Mouse (Mus musculus) liver, embryonic 13.5 days (tissue): ENCODE data around the gene Sept1. TPM values are rescaled to one million over a fixed set of nuclear protein-coding genes. Genes with fewer than 3 reads are reported as not detected.
"Not testable (repeated sequence)": the region's sequence is repeated elsewhere in the genome, so short reads cannot be mapped to it uniquely, and the experiment has no call there.

Experiments used
- ATAC-seq: fragments of 200-750 bp; cut with Nextera tagmentation; 2 replicates; pipeline ENCODE4 v1.8.0; 2017; ENCODE audit warnings: low read depth, mild to moderate bottlenecking, moderate number of reproducible peaks, moderate library complexity
- DNase-seq: peaks from one replicate; pipeline ENCODE4 v3.0.0; 2022
- H3K27ac ChIP-seq: fragments of 300-500 bp; sonication (generic); 2 replicates; pipeline ENCODE4 v1.5.1; 2015; ENCODE audit warnings: moderate library complexity, mild to moderate bottlenecking, inconsistent platforms
- H3K27me3 ChIP-seq: fragments of 300-500 bp; sonication (generic); 2 replicates; pipeline ENCODE4 v1.6.1; 2015; ENCODE audit warnings: mild to moderate bottlenecking, inconsistent platforms
- H3K36me3 ChIP-seq: fragments of 300-500 bp; sonication (generic); 2 replicates; pipeline ENCODE4 v1.6.1; 2015; ENCODE audit warnings: mild to moderate bottlenecking, inconsistent platforms
- H3K4me1 ChIP-seq: fragments of 300-500 bp; sonication (generic); replicated peaks from 2 replicates; pipeline ENCODE4 v1.6.1; 2015; ENCODE audit warnings: inconsistent platforms
- H3K4me2 ChIP-seq: fragments of 300-500 bp; sonication (generic); 2 replicates; pipeline ENCODE4 v1.6.1; 2015; ENCODE audit warnings: inconsistent platforms, mild to moderate bottlenecking, moderate library complexity
- H3K4me3 ChIP-seq: fragments of 300-500 bp; sonication (generic); replicated peaks from 2 replicates; pipeline ENCODE4 v1.5.1; 2015; ENCODE audit warnings: mild to moderate bottlenecking, inconsistent platforms
- H3K9ac ChIP-seq: fragments of 300-500 bp; sonication (generic); 2 replicates; pipeline ENCODE4 v1.6.1; 2015; ENCODE audit warnings: mild to moderate bottlenecking, inconsistent platforms
- H3K9me3 ChIP-seq: fragments of 300-500 bp; sonication (generic); replicated peaks from 2 replicates; pipeline ENCODE4 v1.6.1; 2016; ENCODE audit warnings: inconsistent platforms
- WGBS: fragments of 180-500 bp; shearing (Covaris S2); methylation state at CpG from one replicate; pipeline ENCODE4 v1.1.7; 2015; ENCODE audit not compliant: insufficient replicate concordance; 5-methylcytosine and 5-hydroxymethylcytosine counted together
- polyA plus RNA-seq: library from polyadenylated mRNA; unstranded; fragments of >200 nt; fragmentation: Nextera tagmentation; extraction: Ambion mirVana; gene quantifications from 2 replicates; pipeline ENCODE4 v1.2.1, GENCODE M21; 2015

The Sept1 gene
- polyA plus RNA-seq, 1 experiment from 2014 or later = 9.8 TPM

DNA sequence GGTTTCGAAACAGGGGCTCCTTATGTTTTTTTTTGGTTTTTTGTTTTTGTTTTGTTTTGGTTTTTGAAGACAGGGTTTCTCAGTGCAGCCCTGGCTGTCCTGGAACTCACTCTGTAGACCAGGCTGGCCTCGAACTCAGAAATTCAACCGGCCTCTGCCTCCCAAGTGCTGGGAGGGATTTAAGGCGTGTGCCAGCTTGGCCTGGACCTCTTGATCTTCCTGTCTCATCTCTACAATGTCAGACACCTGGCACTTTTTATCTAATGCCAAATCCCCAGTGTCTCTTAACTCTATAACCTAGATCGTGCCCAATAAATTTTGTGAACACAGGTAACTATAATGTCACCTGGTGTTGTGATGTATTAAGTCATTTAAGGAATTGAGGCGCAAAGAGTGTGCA, 20.4 kb upstream of the Sept1 start:
- Histone ChIP-seq H3K9me3 (no peaks in the 10 kb centered on the region), H3K4me1 (peaks cover 52% of the 10 kb centered on the region), H3K4me2 (peak overlapping the region; percentile 97), H3K4me3 (peak overlapping the region; percentile 77), H3K36me3 (peaks cover 32% of the 10 kb centered on the region), H3K27me3 (no peaks in the 10 kb centered on the region), H3K9ac (peak overlapping the region; percentile 82), H3K27ac (peak overlapping the region; percentile 94)
- WGBS = 69% methylated on average over 6 of the region's 6 CpGs
- no peak for DNase-seq
- no peak for ATAC-seq

DNA sequence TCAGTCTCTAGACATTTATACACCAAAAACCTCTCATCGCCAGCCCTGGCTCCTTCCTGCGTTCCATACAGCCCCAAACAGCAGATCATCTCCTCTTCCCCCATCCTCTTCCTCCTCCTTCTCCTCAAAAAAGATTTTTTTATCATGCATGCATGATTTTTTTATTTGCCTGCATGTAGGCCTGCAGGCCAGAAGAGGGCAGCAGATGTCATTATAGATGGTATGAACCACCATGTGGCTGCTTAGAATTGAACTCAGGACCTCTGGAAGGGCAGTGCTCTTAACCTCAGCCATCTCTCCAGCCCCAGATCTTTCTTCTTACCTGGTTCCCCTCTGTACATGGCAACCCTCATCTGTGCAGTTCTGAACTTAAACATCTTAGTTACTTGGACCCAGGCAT, 19.5 kb upstream of the Sept1 start:
- 62% methylated on average over 2 of the region's 2 CpGs for WGBS
- peaks cover 43% of the 10 kb centered on the region for H3K4me1 ChIP-seq
- H3K9ac ChIP-seq = no peak overlapping the region
- no peaks in the 10 kb centered on the region for H3K9me3 ChIP-seq
- H3K27ac ChIP-seq = peak overlapping the region; percentile 94
- H3K36me3 ChIP-seq = peaks cover 29% of the 10 kb centered on the region
- ATAC-seq (no peak), DNase-seq (no peak)
- no peak overlapping the region for H3K4me3 ChIP-seq
- H3K27me3 ChIP-seq = no peaks in the 10 kb centered on the region
- H3K4me2 ChIP-seq = no peak overlapping the region

DNA sequence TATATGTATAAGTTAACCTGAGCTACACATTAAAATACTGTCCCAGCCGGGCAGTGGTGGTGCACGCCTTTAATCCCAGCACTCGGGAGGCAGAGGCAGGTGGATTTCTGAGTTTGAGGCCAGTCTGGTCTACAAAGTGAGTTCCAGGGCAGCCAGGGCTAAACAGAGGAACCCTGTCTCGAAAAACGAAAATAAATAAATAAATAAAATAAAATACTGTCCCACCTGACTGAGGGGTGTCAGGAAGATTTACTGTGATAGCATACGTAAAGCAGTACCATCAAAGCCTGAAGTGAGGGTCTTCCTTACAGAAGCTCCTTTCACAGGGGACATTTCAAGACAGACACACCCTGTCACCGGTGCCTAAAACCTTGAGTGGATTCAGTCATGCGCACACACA, 17.6 kb upstream of the Sept1 start:
- WGBS = 82% methylated on average over 8 of the region's 8 CpGs
- not testable (repeated sequence) for ATAC-seq

DNA sequence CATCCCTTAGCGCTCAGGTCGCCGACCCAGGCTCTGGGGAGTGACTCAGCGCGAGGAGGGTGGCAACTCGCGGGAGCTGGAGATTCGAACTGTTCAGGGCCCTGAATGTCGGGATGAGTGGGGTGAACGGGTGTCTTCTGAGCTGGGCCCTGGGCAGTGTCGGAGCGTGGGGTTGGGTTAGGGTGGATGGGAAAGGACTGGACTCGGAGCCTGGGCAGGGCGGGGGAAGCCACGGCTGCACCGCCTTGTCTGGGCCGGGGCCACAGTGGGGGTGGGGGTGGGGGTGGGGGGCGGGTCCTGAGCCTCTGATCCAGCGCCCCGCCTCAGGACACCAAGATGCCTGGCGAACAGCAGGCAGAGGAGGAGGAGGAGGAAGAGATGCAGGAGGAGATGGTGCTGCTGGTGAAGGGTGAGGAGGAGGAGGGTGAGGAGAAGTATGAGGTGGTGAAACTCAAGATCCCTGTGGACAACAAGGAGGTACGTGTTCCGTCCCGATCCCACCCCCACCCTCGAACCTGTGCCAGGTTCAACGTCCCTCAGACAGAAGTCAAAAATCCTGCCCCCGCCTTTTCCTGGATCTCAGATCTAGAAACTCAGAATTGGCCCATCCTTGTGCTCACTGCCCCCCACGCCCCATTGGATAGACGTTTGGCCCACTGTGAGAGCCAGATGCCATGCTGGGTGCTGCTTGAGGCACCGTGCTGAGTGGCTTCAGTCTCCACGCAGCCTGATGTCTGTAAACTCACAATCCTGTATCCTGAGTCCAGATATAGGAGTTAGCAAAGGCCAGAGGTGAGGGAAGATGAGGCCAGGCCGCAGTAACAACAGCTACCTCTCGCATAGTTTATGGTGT, 12.0 kb upstream of the Sept1 start:
- no peaks in the 10 kb centered on the region for H3K9me3 ChIP-seq
- no peaks in the 10 kb centered on the region for H3K27me3 ChIP-seq
- DNase-seq (no peak), ATAC-seq (peak; percentile 63; the same call in 1 of the 2 replicates)
- H3K4me3 ChIP-seq = peak overlapping the region; percentile 83
- H3K4me1 ChIP-seq = peaks cover 39% of the 10 kb centered on the region
- 15% methylated on average over 26 of the region's 33 CpGs for WGBS
- H3K9ac ChIP-seq = peak overlapping the region; percentile 89
- H3K36me3 ChIP-seq = peaks cover 25% of the 10 kb centered on the region
- peak overlapping the region; percentile 98 for H3K4me2 ChIP-seq
- peak overlapping the region; percentile 91 for H3K27ac ChIP-seq

More for the DNA sequence above, 17.6 kb upstream of the Sept1 start:
- not testable (repeated sequence) for H3K9ac ChIP-seq, H3K27ac ChIP-seq, DNase-seq, H3K27me3 ChIP-seq, H3K4me2 ChIP-seq, H3K4me3 ChIP-seq, H3K9me3 ChIP-seq
- Histone ChIP-seq H3K4me1 (peaks cover 44% of the 10 kb centered on the region), H3K36me3 (peaks cover 34% of the 10 kb centered on the region)

DNA sequence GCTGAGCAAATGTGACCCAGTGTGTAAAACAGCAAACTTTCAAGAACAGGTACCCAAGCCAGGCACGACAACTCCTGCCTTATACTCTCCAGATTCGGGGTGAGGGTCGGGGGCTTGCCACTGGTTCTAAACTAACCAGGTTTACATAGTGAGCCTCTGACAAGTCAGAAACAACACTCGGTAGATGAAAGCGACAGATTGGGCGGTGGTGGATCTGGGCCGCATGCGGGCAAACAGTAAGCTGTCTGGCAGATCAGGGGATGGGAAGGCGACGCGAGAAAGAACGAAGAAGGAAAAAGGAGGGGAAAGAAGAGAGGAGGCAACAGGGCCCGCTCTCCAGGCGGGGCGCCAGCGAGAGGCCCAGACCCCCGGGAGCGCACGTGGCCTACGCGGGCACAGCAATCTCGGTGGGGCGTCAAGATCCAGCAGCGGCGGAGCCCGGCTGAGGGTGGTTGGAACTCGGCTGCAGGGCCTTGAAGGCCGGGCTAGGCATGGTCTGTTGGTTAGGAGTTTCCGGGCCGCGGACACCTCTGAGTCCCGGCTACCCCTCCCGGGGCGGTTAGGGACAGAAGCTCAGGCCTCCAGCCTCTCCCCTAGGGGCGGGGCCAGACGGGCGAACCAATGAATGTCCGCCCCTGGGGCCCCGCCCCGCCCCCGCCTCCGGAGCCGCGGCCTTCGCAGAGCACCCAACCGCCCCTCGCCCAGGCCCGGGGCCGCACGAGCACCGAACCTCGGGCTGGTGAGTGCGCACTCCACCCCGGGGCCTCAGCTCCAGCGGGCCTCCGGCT, 11.1 kb upstream of the Sept1 start, which contains the start of gene Zfp771:
Gene Zfp771 (plus strand): TSS at position 405 of the 788 bp plus-strand sequence.
- H3K36me3 ChIP-seq = peaks cover 18% of the 10 kb centered on the region
- peak within 1 kb of the TSS; percentile 93 for H3K27ac ChIP-seq
- H3K4me1 ChIP-seq = peaks cover 39% of the 10 kb centered on the region
- H3K4me2 ChIP-seq = peak within 1 kb of the TSS; percentile 98
- H3K9me3 ChIP-seq = no peaks in the 10 kb centered on the region
- H3K27me3 ChIP-seq = no peaks in the 10 kb centered on the region
- peak within 1 kb of the TSS; percentile 89 for H3K9ac ChIP-seq
- H3K4me3 ChIP-seq = peak within 1 kb of the TSS; percentile 83
- ATAC-seq (peak; percentile 95), DNase-seq (peak; percentile 92)
- 1% methylated on average over 55 of the region's 56 CpGs for WGBS

DNA sequence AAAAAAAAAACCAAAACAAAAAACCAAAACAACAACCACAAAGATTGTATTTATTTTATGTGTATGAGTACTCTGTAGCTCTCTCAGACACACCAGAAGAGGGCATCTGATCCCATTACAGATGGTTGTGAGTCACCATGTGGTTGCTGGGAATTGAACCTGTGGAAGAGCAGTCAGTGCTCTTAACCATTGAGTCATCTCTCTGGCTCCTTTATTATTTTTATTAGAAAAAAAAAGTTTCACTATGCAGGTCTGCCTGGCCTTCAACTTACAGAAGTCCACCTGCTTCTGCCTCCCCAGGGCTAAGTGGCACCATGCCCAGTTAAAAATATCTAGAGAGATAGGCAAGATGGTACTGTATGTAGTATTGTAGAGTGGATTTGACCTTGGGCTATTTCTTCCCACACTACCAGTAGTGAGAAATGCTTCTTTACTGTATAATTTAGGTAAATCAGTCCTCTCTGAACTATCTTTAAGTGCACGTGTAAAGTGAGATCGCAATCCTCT, 10.5 kb upstream of the Sept1 start:
- 43% methylated on average over 2 of the region's 2 CpGs for WGBS
- Histone ChIP-seq H3K4me2 (peak overlapping the region; percentile 98), H3K27ac (peak overlapping the region; percentile 93), H3K4me3 (peak overlapping the region; percentile 83), H3K36me3 (peaks cover 23% of the 10 kb centered on the region), H3K9me3 (no peaks in the 10 kb centered on the region), H3K27me3 (no peaks in the 10 kb centered on the region), H3K9ac (peak overlapping the region; percentile 89), H3K4me1 (peaks cover 39% of the 10 kb centered on the region)
- DNase-seq (no peak), ATAC-seq (no peak)

DNA sequence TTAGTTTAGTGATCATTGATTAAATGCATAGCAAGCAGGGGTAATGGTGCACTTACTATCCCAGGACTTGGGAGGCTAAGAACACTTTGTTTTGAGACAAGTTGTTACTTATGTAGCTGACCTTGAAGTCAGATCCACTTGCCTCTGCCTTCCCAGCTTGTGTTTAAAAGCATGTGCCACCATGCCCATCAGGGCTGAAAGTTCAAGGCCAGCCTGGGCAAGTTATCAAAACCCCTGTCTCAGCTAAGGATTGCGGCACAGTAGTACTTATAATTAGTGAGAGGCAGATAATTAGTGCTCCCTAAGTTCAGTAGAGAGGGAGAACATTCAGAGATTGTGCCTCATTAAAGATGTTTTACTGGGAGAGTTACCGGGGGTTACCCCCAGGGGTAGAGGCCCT, 1.8 kb upstream of the Sept1 start:
- ATAC-seq = no peak
- Histone ChIP-seq H3K9me3 (no peaks in the 10 kb centered on the region), H3K27me3 (no peaks in the 10 kb centered on the region), H3K27ac (no peak overlapping the region), H3K36me3 (peaks cover 51% of the 10 kb centered on the region), H3K4me2 (peak overlapping the region; percentile 89), H3K4me3 (no peak overlapping the region), H3K4me1 (peaks cover 44% of the 10 kb centered on the region), H3K9ac (no peak overlapping the region)
- 92% methylated on average over 2 of the region's 2 CpGs for WGBS
- no peak for DNase-seq

DNA sequence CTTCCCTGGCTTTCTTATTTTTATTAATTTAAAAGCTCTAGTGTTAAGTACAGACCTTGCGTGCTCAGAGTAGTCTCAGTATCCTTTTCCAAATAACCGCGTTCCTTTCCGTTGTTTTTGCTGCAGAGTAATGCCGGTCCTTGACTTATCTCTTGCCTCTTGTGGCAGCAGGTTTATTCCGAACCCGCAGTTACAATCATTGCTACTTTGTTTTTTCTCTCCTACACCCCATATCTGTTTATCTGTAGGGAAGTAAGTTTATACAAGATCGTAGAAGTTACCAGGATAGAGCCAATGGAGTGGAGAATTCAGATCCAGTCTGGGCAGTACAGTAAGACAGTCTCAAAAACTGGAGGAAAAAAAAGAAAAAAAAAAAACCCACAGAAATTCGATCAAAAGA, 835 bp upstream of the Sept1 start:
- H3K4me3 ChIP-seq = peak overlapping the region; percentile 97
- peaks cover 49% of the 10 kb centered on the region for H3K36me3 ChIP-seq
- WGBS = 2% methylated on average over 9 of the region's 9 CpGs
- ATAC-seq (no peak), DNase-seq (no peak)
- peaks cover 47% of the 10 kb centered on the region for H3K4me1 ChIP-seq
- H3K27me3 ChIP-seq = no peaks in the 10 kb centered on the region
- peak overlapping the region; percentile 89 for H3K4me2 ChIP-seq
- H3K9ac ChIP-seq = peak overlapping the region; percentile 96
- no peaks in the 10 kb centered on the region for H3K9me3 ChIP-seq
- H3K27ac ChIP-seq = peak overlapping the region; percentile 93

DNA sequence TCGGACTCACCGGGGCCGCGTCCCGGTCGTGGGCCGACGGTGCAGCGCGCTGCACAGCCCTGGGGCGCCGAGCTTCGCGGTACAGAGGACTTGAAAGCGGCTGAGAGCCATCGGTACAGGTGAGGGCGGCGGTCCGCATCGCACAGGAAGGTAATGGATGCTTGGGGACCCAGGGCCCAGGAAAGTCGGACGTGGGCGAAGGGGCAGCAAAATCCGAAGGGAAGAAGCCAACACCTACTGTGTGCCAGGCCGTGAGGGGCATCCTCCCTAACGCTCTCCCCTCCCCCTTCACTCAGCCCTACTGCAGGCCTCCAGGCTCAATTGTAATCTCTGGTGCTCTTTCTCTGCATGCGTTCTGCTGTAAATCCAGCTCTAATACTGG, 429 bp upstream of the Sept1 start:
- DNase-seq (peak; percentile 38), ATAC-seq (peak; percentile 62)
- under 1% methylated on average over 27 of the region's 27 CpGs for WGBS
- Histone ChIP-seq H3K27ac (peak overlapping the region; percentile 93), H3K36me3 (peaks cover 45% of the 10 kb centered on the region), H3K4me2 (peak overlapping the region; percentile 89), H3K4me1 (peaks cover 51% of the 10 kb centered on the region), H3K27me3 (no peaks in the 10 kb centered on the region), H3K9ac (peak overlapping the region; percentile 96), H3K9me3 (no peaks in the 10 kb centered on the region), H3K4me3 (peak overlapping the region; percentile 97)

DNA sequence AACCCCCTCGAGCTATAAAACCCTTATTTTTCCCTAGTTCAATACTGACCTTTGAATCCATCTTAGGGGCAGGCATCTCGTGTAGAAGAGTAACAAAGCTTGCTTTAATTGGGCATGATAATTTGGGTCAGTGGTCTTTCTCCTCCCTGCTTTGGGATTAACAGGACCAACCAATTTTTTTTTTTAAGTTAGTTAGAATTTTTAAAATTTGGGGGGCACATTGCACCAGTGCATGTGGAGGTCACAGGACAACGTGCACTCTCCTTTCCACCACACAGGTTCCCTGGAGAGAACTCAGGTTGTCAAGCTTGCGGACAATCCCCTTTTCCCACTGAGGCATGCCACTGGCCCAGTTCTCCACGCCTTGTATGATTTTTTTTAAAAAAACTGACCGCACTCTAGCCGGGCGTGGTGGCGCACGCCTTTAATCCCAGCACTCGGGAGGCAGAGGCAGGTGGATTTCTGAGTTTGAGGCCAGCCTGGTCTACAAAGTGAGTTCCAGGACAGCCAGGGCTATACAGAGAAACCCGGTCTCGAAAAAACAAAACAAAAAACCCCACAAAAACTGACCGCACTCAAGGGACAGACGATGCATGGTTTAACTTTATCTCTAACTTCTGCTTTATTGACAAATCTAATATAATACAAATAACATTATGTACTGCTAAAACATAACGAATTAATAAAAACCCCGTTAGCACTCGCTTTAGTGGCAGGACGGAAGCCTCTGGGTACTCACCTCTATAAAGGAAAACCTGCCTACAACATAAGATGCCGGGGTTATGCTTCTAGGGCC, 906 bp downstream of the Sept1 start:
- peak overlapping the region; percentile 93 for H3K27ac ChIP-seq

More for the DNA sequence above, 906 bp downstream of the Sept1 start:
- peak overlapping the region; percentile 97 for H3K4me3 ChIP-seq
- no peaks in the 10 kb centered on the region for H3K27me3 ChIP-seq
- ATAC-seq = peak; percentile 5; the same call in 1 of the 2 replicates
- peak overlapping the region; percentile 96 for H3K9ac ChIP-seq
- DNase-seq = no peak
- H3K4me1 ChIP-seq = peaks cover 62% of the 10 kb centered on the region
- no peaks in the 10 kb centered on the region for H3K9me3 ChIP-seq
- H3K4me2 ChIP-seq = peak overlapping the region; percentile 89
- 3% methylated on average over 20 of the region's 20 CpGs for WGBS
- peaks cover 32% of the 10 kb centered on the region for H3K36me3 ChIP-seq
